Comparison of ENCODE assay signal across 9 mouse cellular contexts in genomic region chr12:90737932-90738331, GRCm38 (mm10). TPM values are rescaled to one million over a fixed set of nuclear protein-coding genes. Genes with fewer than 3 reads are reported as not detected.
DNase-seq lines count a peak whose midpoint lies in the region; ATAC-seq and TF ChIP-seq lines count a peak whose summit lies in the region.
"Had no signal": no experiment of that assay in that cellular context is flagged by ENCODE, and none has a peak within 500 bp of the region (broad histone marks: within the 10 kb centered on the region; RNA-seq: fewer than 3 reads in every experiment).

No protein-coding gene starts in this region.

- peaks cover 5% of the 10 kb centered on the region for H3K4me1 ChIP-seq in embryonic facial prominence, embryonic 13.5 days
- H3K4me1 ChIP-seq in limb, embryonic 12.5 days (replicated peaks) = 0 out of 2 replicates have a peak, but pooled peaks cover 2% of the 10 kb centered on the region

- TF ChIP-seq CTCF in gastrocnemius, adult 2 months (IDR thresholded peaks at IDR 0.05) = no peak

- peak overlapping the region; percentile 63 for H3K4me2 ChIP-seq in embryonic facial prominence, embryonic 13.5 days
- H3K4me2 ChIP-seq in limb, embryonic 12.5 days = peak overlapping the region; percentile 47

- 0 out of 2 replicates have a peak overlapping the region, but pooled peaks have one; percentile 61 for H3K9ac ChIP-seq in embryonic facial prominence, embryonic 13.5 days
- no peak overlapping the region for H3K9ac ChIP-seq in limb, embryonic 12.5 days (replicated peaks)

- no peaks in the 10 kb centered on the region for H3K9me3 ChIP-seq in embryonic facial prominence, embryonic 13.5 days
- no peaks in the 10 kb centered on the region for H3K9me3 ChIP-seq in limb, embryonic 12.5 days
- H3K9me3 ChIP-seq: G1E had no signal

- peak overlapping the region; percentile 65 for H3K27ac ChIP-seq in gastrocnemius, adult 2 months
- H3K27ac ChIP-seq in embryonic facial prominence, embryonic 13.5 days = no peak overlapping the region
- H3K27ac ChIP-seq in limb, embryonic 12.5 days = no peak overlapping the region

- intact Hi-C loops in gastrocnemius, adult 2 months (cut with DNase I) = no loop called here

- 82% methylated on average over 13 of the region's 13 CpGs for WGBS in embryonic facial prominence, embryonic 13.5 days
- WGBS in limb, embryonic 12.5 days = 85% methylated on average over 13 of the region's 13 CpGs

- peak overlapping the region; percentile 71 for H3K4me3 ChIP-seq in gastrocnemius, adult 2 months
- H3K4me3 ChIP-seq in embryonic facial prominence, embryonic 13.5 days = peak overlapping the region; percentile 36; the same call in 1 of the 2 replicates
- H3K4me3 ChIP-seq in limb, embryonic 12.5 days (replicated peaks) = no peak overlapping the region

- peak; percentile 36 for DNase-seq in gastrocnemius, adult 2 months
- no peak for DNase-seq in gastrocnemius, adult 8-10 months (ENCODE audit: low spot score in 2 of 2)
- peak; percentile 19 for DNase-seq in right cerebral cortex, adult 18-20 months
- DNase-seq in right cerebral cortex, postnatal 36 days (ENCODE audit: low spot score in 2 of 2) = no peak
- DNase-seq in T-cell, adult 2 months (ENCODE audit: low spot score) = no peak
- DNase-seq in adrenal gland, adult 18-20 months (ENCODE audit: low spot score in 2 of 2) = no peak

- no peaks in the 10 kb centered on the region for H3K27me3 ChIP-seq in embryonic facial prominence, embryonic 13.5 days
- H3K27me3 ChIP-seq in limb, embryonic 12.5 days = peaks cover 5% of the 10 kb centered on the region; the same call in 1 of the 2 replicates

- no peaks in the 10 kb centered on the region for H3K36me3 ChIP-seq in embryonic facial prominence, embryonic 13.5 days
- H3K36me3 ChIP-seq in limb, embryonic 12.5 days = no peaks in the 10 kb centered on the region
- H3K36me3 ChIP-seq: G1E had no signal

- no peak for ATAC-seq in embryonic facial prominence, embryonic 13.5 days (ENCODE audit: insufficient number of reproducible peaks, insufficient read depth, low FRiP score, low TSS enrichment, low read depth)
- ATAC-seq in limb, embryonic 12.5 days (ENCODE audit: insufficient number of reproducible peaks, insufficient read depth, low FRiP score, low TSS enrichment, low read depth) = no peak

RNA-seq across cellular contexts. Expression of gene Dio2, which starts 0.3 kb away (rescaled TPM):
- total RNA-seq in gastrocnemius, adult 2 months (2021) = 1 to 10 TPM in 1 of 2 experiments, under 1 TPM in 1; 0.71 to 2.1 TPM
- total RNA-seq in gastrocnemius, adult 8-10 months (2022) = 1 to 10 TPM in 1 of 4 experiments, under 1 TPM in 3; 0.72 to 1.2 (median 0.85) TPM
- polyA plus RNA-seq in embryonic facial prominence, embryonic 13.5 days (2015; fragmentation: Nextera tagmentation; extraction: Ambion mirVana) = 1.0 and 1.3 TPM in 2 replicates
- 0.09 and 0.15 TPM in 2 replicates for polyA plus RNA-seq in limb, embryonic 12.5 days (2016; fragmentation: Nextera tagmentation; extraction: Ambion mirVana)
- 10 to 100 TPM; 41.7 to 48.9 TPM for total RNA-seq in adrenal gland, adult 18-20 months (2021)
- polyA plus RNA-seq: G1E had no signal

Comparison
In these comparisons a context has a peak if more than half of its experiments do, and no peak if none do; other contexts are left out.
1. DNase-seq: peak in gastrocnemius, adult 2 months (single experiment) and right cerebral cortex, adult 18-20 months (single experiment); none in gastrocnemius, adult 8-10 months (0 of 2), right cerebral cortex, postnatal 36 days (0 of 2), T-cell, adult 2 months (single experiment) and adrenal gland, adult 18-20 months (0 of 2).
2. RNA of gene Dio2, which starts 0.3 kb away (total RNA-seq): 41.7 to 48.9 TPM in adrenal gland, adult 18-20 months; 0.71 to 2.1 TPM in gastrocnemius, adult 2 months and 0.72 to 1.2 TPM in gastrocnemius, adult 8-10 months; every median in the first group is over 10 times any median in the second.